Mouse (Mus musculus) G1E (cell line): ENCODE measurements around the gene Zdhhc8. TPM values are rescaled to one million over a fixed set of nuclear protein-coding genes. Genes with fewer than 3 reads are reported as not detected.

Experiments used
- ATAC-seq: 2 replicates; pipeline ENCODE4 v1.8.0; 2016; ENCODE audit warnings: mild to moderate bottlenecking; ENCODE audit not compliant: insufficient number of reproducible peaks, poor library complexity, low FRiP score, severe bottlenecking; ENCODE audit errors: extremely low read depth
- DNase-seq: peaks from one replicate; pipeline ENCODE4 v3.0.0; 2012; ENCODE audit warnings: low spot score
- H3K27me3 ChIP-seq: 2 replicates; pipeline ENCODE4 v1.6.1; 2012; ENCODE audit warnings: mild to moderate bottlenecking, low read length, inconsistent platforms; ENCODE audit not compliant: insufficient read depth
- H3K36me3 ChIP-seq: replicated peaks from 2 replicates; pipeline ENCODE3; 2012; ENCODE audit warnings: mild to moderate bottlenecking, inconsistent platforms
- H3K4me1 ChIP-seq: 2 replicates; pipeline ENCODE4 v1.6.1; 2012; ENCODE audit warnings: low read depth, low read length, inconsistent platforms, mixed read lengths; ENCODE audit not compliant: insufficient read depth
- H3K4me3 ChIP-seq: 2 replicates; pipeline ENCODE4 v1.5.1; 2012; ENCODE audit warnings: low read depth, mild to moderate bottlenecking, inconsistent platforms, low read length, moderate library complexity, mixed read lengths
- H3K9me3 ChIP-seq: replicated peaks from 2 replicates; pipeline ENCODE4 v1.6.1; 2012; ENCODE audit warnings: inconsistent platforms
- CTCF ChIP-seq: IDR thresholded peaks from 2 replicates; pipeline ENCODE4 v1.5.1; 2012; ENCODE audit warnings: low read depth, low read length, inconsistent platforms, mixed read lengths
- GATA1 ChIP-seq: IDR thresholded peaks from 2 replicates; pipeline ENCODE4 v1.6.1; 2012; ENCODE audit warnings: borderline replicate concordance, low read length, inconsistent platforms, mixed read lengths
- GATA2 ChIP-seq: IDR thresholded peaks from 2 replicates; pipeline ENCODE4 v1.6.1; 2012; ENCODE audit warnings: low read depth, low read length, inconsistent platforms, borderline replicate concordance
- POLR2AphosphoS5 ChIP-seq: IDR thresholded peaks from 2 replicates; pipeline ENCODE4 v1.6.1; 2012; ENCODE audit warnings: low read depth, low read length, inconsistent platforms; ENCODE audit not compliant: insufficient replicate concordance
- TAL1 ChIP-seq: conservative IDR thresholded peaks from 2 replicates; pipeline ENCODE4 v1.6.1; 2012; ENCODE audit warnings: low read depth, low read length, inconsistent platforms, mixed read lengths
- polyA plus RNA-seq: library from polyadenylated mRNA; stranded (reverse); fragments of >175 nt; gene quantifications from 2 replicates; pipeline ENCODE4 v1.2.3, GENCODE M21; 2012
- total RNA-seq, 2 experiments: library from RNA; stranded (forward) in 1 of 2; stranded (reverse) in 1 of 2; fragments of 200-1000 nt in 1 of 2; fragments of >200 nt in 1 of 2; fragmentation: Nextera tagmentation in 1 of 2; gene quantifications; 2 replicates each; pipeline ENCODE4 v1.2.3; 2014 to 2017

Zdhhc8 gene
- total and polyA plus RNA-seq, 3 experiments: 0.45 to 4.7 (median 0.71) TPM

DNA sequence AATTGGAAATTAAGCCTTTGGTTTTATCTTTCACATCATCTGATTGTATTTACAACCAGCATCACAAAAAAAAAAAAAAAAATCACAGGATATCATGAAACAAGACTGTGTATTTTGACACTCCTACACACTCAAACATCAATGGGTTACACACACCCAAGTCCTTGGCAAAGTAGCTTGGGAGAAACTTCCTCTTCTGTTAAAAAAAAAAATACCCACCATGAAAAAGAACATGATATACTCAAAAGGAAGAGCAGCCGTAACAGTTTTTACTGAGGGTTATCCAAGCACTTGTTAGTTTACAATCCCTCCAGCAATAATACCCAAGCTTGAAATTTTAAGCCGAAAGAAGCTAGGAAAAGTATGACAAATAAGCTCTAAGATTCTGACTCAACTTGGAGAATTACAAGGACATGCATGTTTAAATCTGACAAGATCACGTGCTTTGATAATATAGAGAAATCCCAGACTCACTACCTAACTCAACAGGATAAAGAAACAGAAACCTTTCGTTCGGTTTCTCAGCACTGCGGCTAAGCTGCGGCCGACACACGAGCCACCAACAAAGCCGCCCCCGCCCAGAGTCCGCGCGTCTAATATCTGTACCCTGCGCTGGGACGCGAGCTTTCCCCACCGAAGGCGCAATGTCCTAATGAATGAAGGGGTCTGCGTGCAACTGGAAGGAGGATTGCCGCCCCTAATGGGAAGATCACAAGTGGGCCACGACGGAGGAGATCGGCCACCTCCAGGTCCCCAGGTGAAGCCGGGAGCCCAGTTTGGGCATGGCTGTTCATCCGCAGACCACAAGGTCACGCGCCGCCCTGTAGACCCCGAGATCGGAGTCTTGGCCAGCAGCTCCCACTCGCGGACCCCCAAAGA, 12.8 kb upstream of the Zdhhc8 start:
- peaks cover 81% of the 10 kb centered on the region for H3K36me3 ChIP-seq
- peak; percentile 46 for DNase-seq
- H3K27me3 ChIP-seq: no peaks in the 10 kb centered on the region
- ATAC-seq: no peak
- TF ChIP-seq CTCF: no peak
- TF ChIP-seq GATA1: no peak
- TF ChIP-seq TAL1: no peak
- TF ChIP-seq GATA2: no peak
- TF ChIP-seq POLR2AphosphoS5: no peak
- no peaks in the 10 kb centered on the region for H3K9me3 ChIP-seq
- H3K4me1 ChIP-seq: peaks cover 71% of the 10 kb centered on the region
- H3K4me3 ChIP-seq: peak overlapping the region; percentile 95

DNA sequence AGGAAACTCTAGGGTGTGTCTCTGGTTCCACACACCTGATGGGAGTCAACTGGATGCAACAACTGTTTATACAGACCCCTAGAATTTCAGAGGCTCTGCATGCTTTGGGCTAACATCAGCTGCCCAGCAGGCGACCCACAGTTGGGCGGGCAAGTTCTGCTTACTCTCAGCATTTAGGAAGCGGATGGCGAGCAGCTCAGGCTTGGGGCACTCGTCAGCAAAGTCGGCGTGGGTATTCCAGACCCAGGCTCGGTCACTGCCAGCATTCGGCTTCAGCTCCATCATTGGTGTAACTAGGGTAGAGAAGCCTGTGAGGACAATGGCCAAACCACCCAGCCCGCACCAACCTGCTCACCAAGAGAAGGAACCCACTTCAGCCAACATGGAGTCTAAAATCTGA, 6.6 kb upstream of the Zdhhc8 start:
- DNase-seq: no peak
- no peak for ATAC-seq
- Histone ChIP-seq H3K4me1 (peaks cover 41% of the 10 kb centered on the region), H3K9me3 (no peaks in the 10 kb centered on the region), H3K27me3 (peaks cover under 1% of the 10 kb centered on the region; the same call in 1 of the 2 replicates), H3K4me3 (no peak overlapping the region), H3K36me3 (peaks cover 98% of the 10 kb centered on the region)
- TF ChIP-seq TAL1 (no peak), POLR2AphosphoS5 (no peak), CTCF (no peak), GATA1 (no peak), GATA2 (no peak)

DNA sequence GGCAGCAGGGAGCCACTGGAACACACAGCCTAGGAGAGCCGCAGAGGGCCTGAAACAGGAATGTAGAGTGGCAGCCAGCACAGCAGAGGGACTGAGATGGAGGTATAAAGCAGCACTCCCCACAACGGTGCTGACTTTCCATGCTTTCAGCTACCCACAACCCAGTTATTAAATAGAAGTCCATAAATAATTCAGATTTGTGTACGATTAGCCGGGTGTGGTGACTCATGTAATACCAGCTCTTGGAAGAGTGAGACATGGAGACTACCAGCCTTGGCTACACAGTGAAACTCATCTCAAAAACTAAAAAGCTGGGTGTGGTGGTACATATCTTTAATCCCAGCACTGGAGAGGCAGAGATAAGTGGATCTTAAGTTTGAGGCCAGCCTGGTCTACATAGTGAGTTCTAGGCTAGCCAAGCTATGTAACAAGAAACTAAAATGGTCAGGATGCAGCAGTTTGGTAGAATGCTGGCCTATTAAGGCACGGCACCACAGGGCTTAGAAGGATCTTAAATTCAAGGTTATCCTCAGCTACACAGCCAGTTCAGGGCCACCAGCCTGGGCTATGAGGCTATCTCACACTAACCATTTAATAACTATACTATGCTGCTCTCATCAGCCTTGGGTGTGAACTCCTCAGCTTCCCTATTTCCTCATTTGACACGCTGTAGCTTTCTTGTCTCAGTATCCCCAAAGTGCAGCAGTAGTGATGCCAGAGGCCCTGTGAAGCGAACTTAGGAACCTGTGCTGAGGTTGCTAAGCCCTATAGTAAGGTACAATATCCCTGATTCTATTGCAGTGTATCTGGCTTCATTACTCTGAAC, 2.0 kb upstream of the Zdhhc8 start:
- DNase-seq (no peak), ATAC-seq (no peak)
- TF ChIP-seq POLR2AphosphoS5 (0 out of 2 replicates have a peak, but pooled peaks have one; percentile 38), GATA2 (no peak)
- H3K4me1 ChIP-seq: peaks cover 25% of the 10 kb centered on the region
- H3K9me3 ChIP-seq: no peaks in the 10 kb centered on the region
- no peak overlapping the region for H3K4me3 ChIP-seq
- peaks cover 64% of the 10 kb centered on the region for H3K36me3 ChIP-seq
- peaks cover 35% of the 10 kb centered on the region for H3K27me3 ChIP-seq

DNA sequence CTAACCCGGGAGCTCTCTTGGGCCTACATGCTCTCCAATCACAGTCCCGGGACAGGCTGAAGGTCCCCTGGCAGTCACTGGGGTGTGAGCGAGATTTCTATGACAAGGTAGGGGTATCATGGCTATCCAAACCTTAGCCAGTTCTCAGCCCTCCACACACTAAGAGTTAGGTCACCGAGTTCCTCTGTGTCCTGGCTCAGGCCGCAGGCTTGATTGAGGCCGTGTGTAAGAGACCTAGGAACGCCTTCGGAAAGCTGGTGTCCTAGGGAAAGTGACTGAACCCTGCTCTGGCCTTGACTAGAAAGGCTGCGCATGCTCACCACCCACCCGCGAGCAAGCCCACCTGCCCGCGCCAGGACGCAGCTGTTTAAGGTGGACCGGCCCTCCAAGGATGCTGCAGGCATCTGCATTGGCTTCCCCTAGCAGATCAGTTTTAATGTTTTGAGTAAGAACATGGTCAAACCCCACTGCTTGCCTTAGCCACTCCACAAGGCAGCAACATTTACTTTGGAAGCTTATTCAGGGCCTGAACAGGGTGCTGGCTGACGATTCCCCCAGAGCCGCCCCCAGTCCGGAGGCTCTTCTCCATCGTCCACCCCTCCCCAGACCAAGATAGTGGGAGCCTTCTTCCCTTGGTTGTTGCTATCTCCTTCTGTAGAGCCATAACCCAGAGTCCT, 591 bp upstream of the Zdhhc8 start:
- H3K9me3 ChIP-seq: no peaks in the 10 kb centered on the region
- DNase-seq (no peak), ATAC-seq (no peak)
- H3K27me3 ChIP-seq: peaks cover 45% of the 10 kb centered on the region
- H3K4me3 ChIP-seq: peak overlapping the region; percentile 66; the same call in 1 of the 2 replicates
- peaks cover 51% of the 10 kb centered on the region for H3K36me3 ChIP-seq
- TF ChIP-seq CTCF (no peak), POLR2AphosphoS5 (no peak), GATA1 (no peak), GATA2 (no peak), TAL1 (no peak)
- H3K4me1 ChIP-seq: peaks cover 25% of the 10 kb centered on the region

DNA sequence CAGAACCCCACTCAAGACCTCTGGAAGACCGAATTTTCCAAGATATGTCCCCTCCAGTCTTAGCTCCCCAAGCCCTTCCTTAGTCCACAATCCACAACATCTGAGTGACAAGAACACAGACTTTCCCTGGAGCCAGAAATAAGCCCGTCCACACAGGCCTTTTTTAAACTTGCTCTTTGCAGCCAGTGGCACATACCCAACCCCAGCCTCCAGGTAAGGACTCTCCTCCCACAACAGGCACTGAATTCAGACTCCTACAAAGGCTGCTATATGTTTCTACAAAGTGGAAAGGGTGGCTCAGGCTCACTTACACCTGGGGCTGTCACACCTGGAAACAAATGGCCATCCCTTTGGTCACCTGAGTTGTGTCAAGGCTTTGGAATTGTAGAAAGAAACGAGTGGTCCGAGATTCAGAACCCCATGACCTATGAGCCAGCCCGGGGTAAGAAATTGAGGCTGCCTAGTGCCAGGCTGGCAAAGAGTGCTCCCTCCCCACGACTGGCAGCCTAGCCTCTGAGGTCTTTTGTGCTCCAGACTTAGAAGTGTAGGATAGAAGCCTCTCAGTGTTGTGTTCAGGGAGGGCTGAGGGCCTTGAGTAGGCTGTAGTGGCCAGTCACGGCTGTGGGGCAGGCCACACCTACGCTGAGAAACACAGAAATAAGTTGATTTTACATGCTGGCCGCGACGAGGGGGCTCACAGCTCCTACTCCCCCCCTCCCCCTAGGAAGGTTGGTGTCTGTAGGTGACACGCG, 841 bp downstream of the Zdhhc8 start:
- H3K9me3 ChIP-seq: no peaks in the 10 kb centered on the region
- TF ChIP-seq GATA2 (no peak), CTCF (no peak), GATA1 (no peak), TAL1 (no peak)
- ATAC-seq: no peak

More for the DNA sequence above, 841 bp downstream of the Zdhhc8 start:
- no peak for DNase-seq
- peaks cover 58% of the 10 kb centered on the region for H3K27me3 ChIP-seq
- peaks cover 38% of the 10 kb centered on the region for H3K36me3 ChIP-seq
- H3K4me1 ChIP-seq: peaks cover 25% of the 10 kb centered on the region
- peak overlapping the region; percentile 66 for H3K4me3 ChIP-seq
